Mouse (Mus musculus) cerebellum, adult 8-10 months (tissue): Measurements from ENCODE around the gene Dnajb12.

Experiments used
- DNase-seq: peaks from one replicate; pipeline ENCODE4 v3.0.0; 2022

The Dnajb12 gene

DNA sequence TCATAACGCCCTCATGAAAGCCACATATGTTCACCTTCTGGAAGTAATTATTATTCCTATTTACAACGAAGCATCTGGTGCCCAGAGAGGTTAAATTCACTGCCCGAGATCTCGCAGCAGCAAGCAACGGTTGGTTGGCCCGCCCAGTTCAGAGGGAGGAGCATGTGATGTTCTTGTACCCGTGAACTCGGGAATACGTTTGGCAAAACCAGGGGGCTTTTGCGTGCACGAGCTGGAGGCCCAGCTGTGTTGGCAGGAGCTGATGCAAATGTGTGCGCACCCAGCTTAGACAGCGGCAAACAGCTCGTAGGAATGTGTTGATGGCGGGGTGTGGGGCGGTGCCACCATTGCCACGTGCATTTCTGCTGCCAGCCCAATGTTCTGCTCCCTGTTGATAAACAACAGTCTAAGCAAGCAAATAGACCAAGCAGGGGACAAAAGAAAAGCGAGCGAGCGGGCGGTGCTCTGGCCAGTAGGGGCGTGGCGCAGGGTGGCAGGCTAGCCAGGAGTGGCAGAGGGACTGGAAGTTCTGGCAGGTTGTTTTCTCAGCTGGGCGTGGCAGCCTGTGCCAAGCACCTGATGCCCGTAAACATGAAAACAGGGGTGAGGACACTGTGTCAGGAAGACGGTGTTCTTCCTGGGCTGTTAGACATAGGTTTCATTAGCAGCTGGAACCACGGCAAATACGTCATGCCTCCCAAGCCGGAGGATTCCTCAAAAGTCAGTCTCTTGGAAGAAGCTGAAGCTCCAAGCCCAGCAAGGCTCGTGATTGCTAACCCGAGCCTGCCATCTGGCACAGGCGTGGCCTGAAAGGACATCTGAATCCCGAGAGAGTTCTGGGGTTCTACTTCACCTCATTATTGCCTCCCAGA, 41.7 kb downstream of the Dnajb12 start:
- peak; percentile 56 for DNase-seq

DNA sequence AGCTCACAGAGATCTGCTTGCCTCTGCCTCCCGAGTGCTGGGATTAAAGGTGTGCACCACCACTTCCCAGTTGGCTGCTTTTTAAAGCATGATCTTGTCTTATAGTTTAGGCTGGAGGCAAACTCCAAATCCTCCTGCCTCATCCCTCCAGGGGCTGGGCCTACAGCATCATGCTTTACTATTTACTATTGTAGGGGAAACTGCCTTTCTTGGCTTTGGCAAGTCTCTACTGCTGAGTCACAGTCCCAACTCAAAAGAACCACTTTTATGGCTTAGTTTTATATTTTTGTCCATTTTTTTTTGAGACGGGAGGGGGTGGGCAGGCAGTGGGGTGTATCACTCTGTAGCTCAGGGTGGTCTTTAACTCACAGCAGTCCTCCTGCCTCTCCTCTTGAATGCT, 44.1 kb downstream of the Dnajb12 start:
- no peak for DNase-seq

DNA sequence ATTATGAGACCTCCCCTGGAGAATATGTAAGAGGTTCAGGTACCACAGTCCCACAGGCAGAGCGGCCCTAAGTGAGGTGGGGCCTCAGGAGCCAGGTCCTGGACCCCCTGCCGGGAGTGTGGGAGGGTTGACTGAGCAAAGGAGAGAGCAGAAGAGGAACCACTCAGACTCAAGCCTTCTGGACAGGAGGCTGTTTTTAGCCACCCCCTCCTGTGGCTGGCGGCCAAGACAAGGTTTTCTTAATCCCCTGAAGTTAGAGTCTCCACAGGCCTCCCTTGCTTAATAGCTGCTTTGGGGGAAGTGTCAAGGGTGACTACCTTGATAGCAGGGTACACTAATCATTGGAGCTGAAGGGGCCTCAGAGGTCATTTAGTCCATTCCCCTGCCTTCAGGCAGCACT, 44.9 kb downstream of the Dnajb12 start:
- DNase-seq = no peak

DNA sequence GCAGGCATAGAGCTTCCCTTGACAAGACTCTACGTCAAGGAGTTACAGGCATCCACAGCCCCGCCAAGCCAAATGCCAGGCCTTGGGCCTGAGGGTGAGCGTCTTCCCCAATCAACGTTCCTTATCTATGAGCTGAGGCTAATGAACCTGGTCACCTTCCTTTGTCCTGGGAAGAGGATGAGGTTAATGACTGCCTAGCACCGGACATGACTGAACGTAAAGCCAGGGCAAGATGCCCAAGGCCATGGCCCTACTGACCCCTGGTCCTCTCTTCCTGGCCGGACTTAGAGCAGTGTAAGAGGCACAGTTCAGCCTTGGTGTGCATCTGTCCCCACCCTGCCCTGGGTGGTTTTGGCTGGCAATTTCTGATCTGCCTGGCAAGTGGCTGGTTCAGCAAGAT, 49.8 kb downstream of the Dnajb12 start:
- DNase-seq = no peak

DNA sequence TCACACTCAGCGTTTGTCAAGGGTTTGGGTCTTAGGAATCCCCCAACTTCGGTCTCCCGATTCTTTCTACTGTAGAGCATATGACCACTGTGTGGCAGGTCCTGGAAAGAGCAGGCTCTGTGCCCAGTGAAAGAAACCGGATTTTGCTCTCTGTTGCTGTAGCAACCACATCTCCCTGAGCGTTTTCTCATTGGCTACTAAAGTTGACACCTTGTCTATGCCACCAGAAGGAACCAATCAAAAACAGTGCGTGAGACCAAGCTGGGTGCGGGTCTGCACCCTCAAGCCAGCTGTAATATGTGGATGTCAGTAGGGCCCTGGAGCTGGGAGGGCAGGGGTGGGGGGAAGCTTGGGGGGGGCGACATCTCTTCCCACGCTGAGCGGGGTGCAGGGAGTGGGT, 51.6 kb downstream of the Dnajb12 start:
- no peak for DNase-seq

- no peak for DNase-seq
Observed at GRCm38 (mm10) chr10:59932521-59932920, 53.2 kb downstream of the Dnajb12 start.

- DNase-seq = no peak
Observed at GRCm38 (mm10) chr10:59934039-59934438, 54.7 kb downstream of the Dnajb12 start.

DNA sequence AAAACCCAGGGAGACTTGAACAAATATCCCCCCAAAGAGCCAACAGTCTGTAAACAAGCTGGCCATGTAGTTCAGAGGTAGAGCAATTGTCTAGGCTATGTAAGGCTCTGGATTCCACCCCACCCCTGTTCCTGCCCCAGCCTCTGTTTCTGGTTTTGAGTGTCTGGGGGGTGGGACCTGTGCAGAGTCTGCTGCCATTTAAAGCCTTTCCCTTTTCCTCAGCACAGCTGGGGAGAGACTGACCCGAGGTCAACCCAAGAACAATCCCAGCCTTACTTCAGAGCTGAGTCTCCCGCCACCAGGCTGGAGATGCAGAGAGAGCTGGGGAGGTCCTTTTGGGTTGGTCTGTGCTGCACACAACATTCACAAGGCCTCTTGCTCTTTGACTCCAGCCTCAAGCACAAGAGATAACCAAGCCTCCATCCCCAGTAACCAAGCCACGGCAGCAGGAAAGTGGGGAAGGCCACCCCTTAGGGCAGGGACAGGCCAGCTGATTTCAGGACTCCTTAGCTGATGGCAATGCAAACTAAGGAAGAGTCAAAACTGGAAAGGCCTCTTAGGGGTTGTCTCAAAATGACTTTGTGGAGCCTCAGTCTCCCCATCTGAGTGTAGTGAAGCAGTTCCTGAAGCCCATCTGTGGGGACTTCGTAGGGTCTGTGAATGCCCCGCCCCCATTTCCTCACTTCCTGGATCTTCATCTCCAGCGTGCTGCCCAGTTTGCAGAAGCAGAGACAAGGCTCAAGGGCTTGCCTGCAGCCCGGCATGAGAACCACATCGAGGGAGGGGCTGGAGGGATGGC, 56.9 kb downstream of the Dnajb12 start:
- DNase-seq = no peak

- DNase-seq = no peak
Observed at GRCm38 (mm10) chr10:59938662-59939061, 59.3 kb downstream of the Dnajb12 start.

DNA sequence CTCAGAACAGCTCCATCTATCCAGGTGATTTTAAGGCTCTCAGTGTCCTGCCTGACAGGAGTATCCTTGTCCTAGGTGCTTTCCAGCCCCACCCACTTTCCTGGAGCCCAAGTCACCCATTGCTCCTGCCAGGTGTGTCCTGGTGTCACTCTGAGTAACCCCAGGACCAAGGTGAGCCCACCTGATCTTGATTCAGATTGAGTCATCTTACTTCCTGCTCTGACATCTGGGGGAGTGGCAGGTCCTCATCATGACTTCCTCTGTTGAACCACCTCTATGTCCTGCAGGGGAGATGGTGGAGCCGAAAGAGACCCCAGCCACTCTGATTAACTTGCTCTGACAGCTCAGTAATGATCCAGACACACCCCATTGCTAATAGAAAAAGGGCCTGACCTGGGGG, 59.7 kb downstream of the Dnajb12 start:
- DNase-seq = no peak

GRCm38 (mm10) chr10:59942281-59942846, 63.0 kb downstream of the Dnajb12 start:
- DNase-seq = peak; percentile 67

- peak; percentile 74 for DNase-seq
Observed at GRCm38 (mm10) chr10:59942847-59943420, 63.6 kb downstream of the Dnajb12 start.

DNA sequence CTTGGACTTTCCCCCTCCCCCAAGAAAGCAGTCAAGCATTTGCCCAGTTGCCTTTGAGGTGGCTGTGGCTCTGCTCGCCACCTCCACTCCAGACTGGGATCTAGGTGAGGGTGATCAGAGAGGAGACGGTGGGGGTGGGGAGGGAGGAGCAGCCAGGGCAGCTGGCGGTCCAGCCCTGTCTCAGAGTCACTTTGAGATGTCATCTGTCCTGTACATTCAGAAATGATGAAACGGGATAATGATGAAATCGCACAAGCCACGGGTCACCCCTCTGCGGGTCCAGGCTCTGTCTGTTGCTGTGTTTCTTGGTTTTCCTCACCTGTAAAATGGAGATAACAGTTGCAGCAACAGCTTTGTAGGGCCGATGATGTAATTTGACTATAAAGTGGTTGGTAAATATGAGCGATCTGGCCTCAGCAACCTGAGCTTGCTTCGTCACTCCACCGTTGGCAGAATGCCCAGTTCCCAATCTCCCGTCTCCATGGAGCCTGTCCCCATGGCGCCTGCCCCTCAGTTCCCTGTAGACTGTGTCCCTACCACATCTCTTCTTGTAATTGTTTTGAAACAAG, 64.1 kb downstream of the Dnajb12 start:
- peak; percentile 63 for DNase-seq

DNA sequence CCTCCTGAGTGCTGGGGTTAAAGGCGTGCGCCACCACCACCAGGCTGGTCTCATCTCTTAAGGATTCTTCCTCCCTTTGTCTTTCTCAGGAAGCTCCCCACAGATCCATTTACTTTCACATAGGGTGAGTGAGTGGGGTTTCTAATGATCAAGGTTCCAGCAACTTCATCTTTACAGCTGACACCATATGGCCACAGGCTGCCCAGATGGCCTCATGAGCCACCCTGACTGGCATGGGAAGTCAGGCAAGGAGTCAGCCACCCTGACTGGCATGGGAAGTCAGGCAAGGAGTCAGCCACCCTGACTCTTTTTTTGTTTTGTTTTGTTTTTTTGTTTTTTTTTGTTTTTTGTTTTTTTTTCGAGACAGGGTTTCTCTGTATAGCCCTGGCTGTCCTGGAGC, 66.1 kb downstream of the Dnajb12 start:
- DNase-seq = no peak

- DNase-seq = no peak
Observed at GRCm38 (mm10) chr10:59946362-59946761, 67.0 kb downstream of the Dnajb12 start.

DNA sequence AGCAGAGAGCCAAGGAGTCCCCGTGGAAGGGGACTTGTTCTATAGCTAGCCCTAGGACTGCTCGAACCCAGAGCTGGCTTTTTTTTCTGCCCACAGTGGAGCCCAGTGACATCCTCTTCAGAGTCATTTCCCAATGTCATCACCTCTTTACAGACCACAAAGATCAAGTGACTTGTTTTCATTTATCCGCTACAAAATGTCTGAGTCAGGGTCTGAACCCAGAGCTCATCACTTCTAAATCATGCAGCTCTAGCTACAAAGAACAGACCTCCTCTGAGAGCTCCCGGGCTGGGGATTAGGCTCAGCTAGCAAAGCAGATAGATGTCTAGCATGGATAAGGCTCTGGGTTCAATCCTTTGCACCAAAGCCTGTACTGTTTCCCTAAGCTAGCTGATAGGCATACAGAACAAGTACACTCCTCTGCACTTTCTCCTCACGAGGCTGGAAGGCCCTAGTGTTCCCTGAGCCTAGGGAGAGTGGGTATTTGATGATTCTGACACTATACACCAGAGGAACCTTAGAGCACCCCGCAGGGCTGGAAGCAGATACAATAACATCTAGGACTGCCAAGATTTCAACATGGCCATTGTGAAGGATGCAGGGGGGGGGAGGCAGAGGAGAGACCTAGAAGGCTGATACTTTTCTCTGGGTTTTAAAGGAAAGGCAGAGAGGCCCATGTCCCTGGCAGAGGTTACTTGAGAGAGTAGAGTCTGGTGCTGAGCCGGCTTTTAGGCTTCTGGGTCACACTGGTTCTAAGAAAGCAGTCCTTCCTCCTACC, 68.1 kb downstream of the Dnajb12 start:
- DNase-seq = no peak

GRCm38 (mm10) chr10:59948363-59949254, 69.3 kb downstream of the Dnajb12 start:
- DNase-seq = peak; percentile 35
